Mouse (Mus musculus) kidney, adult 18-20 months (tissue): ENCODE measurements around the gene Arhgap33.
"Not testable (repeated sequence)": the region's sequence is repeated elsewhere in the genome, so short reads cannot be mapped to it uniquely, and the experiment has no call there.

Experiments
- DNase-seq: peaks from one replicate; pipeline ENCODE4 v3.0.0; 2021

Arhgap33 gene

GRCm38 (mm10) chr7:30552102-30553020 is 17.5 kb upstream of the Arhgap33 start, which contains the start of the genes Hspb6 and Proser3:
Hspb6 (plus strand) TSS chr7:30552178.
Proser3 (minus strand) TSS chr7:30552299.
- DNase-seq, result peak; percentile 97

GRCm38 (mm10) chr7:30551445-30552101 is 16.7 kb upstream of the Arhgap33 start:
- no peak for DNase-seq

- DNase-seq, result no peak
Measured at GRCm38 (mm10) chr7:30550603-30551002, 15.7 kb upstream of the Arhgap33 start.

- DNase-seq, result no peak
Measured at GRCm38 (mm10) chr7:30549880-30550279, 15.0 kb upstream of the Arhgap33 start.

GRCm38 (mm10) chr7:30544327-30544726 is 9.5 kb upstream of the Arhgap33 start:
- no peak for DNase-seq

- DNase-seq, result no peak
Measured at GRCm38 (mm10) chr7:30540572-30540971, 5.7 kb upstream of the Arhgap33 start.

GRCm38 (mm10) chr7:30533941-30534632 is 773 bp downstream of the Arhgap33 start:
- no peak for DNase-seq

GRCm38 (mm10) chr7:30532931-30533330 is 1.9 kb downstream of the Arhgap33 start:
- peak; percentile 58 for DNase-seq

- no peak for DNase-seq
Measured at GRCm38 (mm10) chr7:30531291-30531815, 3.5 kb downstream of the Arhgap33 start.

- DNase-seq, result no peak
Measured at GRCm38 (mm10) chr7:30526981-30527380, 7.9 kb downstream of the Arhgap33 start.

GRCm38 (mm10) chr7:30526399-30526798 is 8.5 kb downstream of the Arhgap33 start:
- DNase-seq, result no peak

GRCm38 (mm10) chr7:30525954-30526353 is 8.9 kb downstream of the Arhgap33 start:
- no peak for DNase-seq

GRCm38 (mm10) chr7:30524487-30524886 is 10.4 kb downstream of the Arhgap33 start:
- DNase-seq, result no peak

GRCm38 (mm10) chr7:30522871-30523270 is 12.0 kb downstream of the Arhgap33 start:
- DNase-seq, result no peak

GRCm38 (mm10) chr7:30520856-30521255 is 14.0 kb downstream of the Arhgap33 start:
- DNase-seq, result no peak

- DNase-seq, result no peak
Measured at GRCm38 (mm10) chr7:30520396-30520795, 14.5 kb downstream of the Arhgap33 start.

GRCm38 (mm10) chr7:30518325-30518724 is 16.5 kb downstream of the Arhgap33 start:
- DNase-seq, result no peak

GRCm38 (mm10) chr7:30515003-30515760 is 19.7 kb downstream of the Arhgap33 start:
- DNase-seq, result no peak

- no peak for DNase-seq
Measured at GRCm38 (mm10) chr7:30508061-30508460, 26.8 kb downstream of the Arhgap33 start.

GRCm38 (mm10) chr7:30501159-30501558 is 33.7 kb downstream of the Arhgap33 start:
- not testable (repeated sequence) for DNase-seq

GRCm38 (mm10) chr7:30495506-30496042 is 39.3 kb downstream of the Arhgap33 start:
- peak; percentile 40 for DNase-seq

- peak; percentile 77 for DNase-seq
Measured at GRCm38 (mm10) chr7:30493401-30493931, 41.4 kb downstream of the Arhgap33 start, which contains the start of gene Prodh2. Prodh2 (plus strand) TSS chr7:30493622.
